Mouse (Mus musculus): Measurements from ENCODE around the gene Gm49380.

DNA sequence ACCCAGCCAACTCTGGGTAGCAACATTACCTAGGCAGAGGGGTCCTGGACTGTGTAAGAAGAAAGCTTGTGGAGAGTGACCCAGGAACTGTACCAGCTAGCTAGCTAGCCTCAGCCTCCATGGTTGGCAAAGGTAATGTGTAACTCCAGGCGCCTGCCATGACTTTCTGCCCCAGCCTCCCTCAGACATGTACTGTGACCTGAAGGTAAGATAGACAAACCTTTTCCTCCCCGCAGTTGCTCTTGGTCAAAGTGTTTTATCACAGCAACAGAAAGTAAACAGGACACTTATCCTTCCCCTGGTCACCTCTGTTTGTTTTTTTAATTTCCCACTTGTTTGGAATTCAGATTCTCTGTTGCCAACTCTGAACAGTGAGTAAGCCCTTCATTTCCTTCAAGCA lies 1.2 kb upstream of the Gm49380 start:
- no peak for TF ChIP-seq POLR2A (IDR thresholded peaks at IDR 0.05; ENCODE audit: low read depth, low read length)
- TF ChIP-seq CTCF (IDR thresholded peaks at IDR 0.05; ENCODE audit: extremely low read depth, insufficient read length, insufficient replicate concordance, low read depth, low read length), result no peak

Data from small intestine, adult 2 months (tissue).